Mouse (Mus musculus): ENCODE measurements around the gene Sema3e. TPM values are rescaled to one million over a fixed set of nuclear protein-coding genes. Genes with fewer than 3 reads are reported as not detected.

Gene Sema3e
- total and polyA plus RNA-seq, 3 experiments, result not detected

GRCm38 (mm10) chr5:13983608-13984007 lies 41.5 kb upstream of the Sema3e start:
- H3K4me3 ChIP-seq (replicated peaks in 1 of 3; ENCODE audit: low read depth in 2 of 3, low read length in 2 of 3, poor library complexity in 1 of 3), result no peak overlapping the region
- in situ Hi-C loops (cut with MboI; ENCODE audit: low pct_ligation_motif_present, low pct_unique_long_range_greater_than_20kb, low sequenced_read_pairs), result no loop called here
- TF ChIP-seq RAD21 (IDR thresholded peaks at IDR 0.05; ENCODE audit: low read depth, low read length) (no peak), MAZ (IDR thresholded peaks at IDR 0.05; ENCODE audit: low read depth, low read length) (no peak), JUN (IDR thresholded peaks at IDR 0.05; ENCODE audit: insufficient read depth, low read depth, low read length) (no peak), TBP (conservative IDR thresholded peaks at IDR 0.05; ENCODE audit: low read depth, low read length) (no peak), MEF2A (IDR thresholded peaks at IDR 0.05; ENCODE audit: borderline replicate concordance, low read depth, low read length) (no peak), IRF4 (IDR thresholded peaks at IDR 0.05; ENCODE audit: low read depth, low read length) (no peak), KAT2A (IDR thresholded peaks at IDR 0.05; ENCODE audit: insufficient replicate concordance, low read length) (no peak), CHD1 (IDR thresholded peaks at IDR 0.05; ENCODE audit: low read depth, low read length) (no peak), ZMIZ1 (IDR thresholded peaks at IDR 0.05; ENCODE audit: low read depth, low read length) (no peak), GABPA (IDR thresholded peaks at IDR 0.05; ENCODE audit: insufficient replicate concordance, low read depth, low read length) (no peak), BHLHE40 (IDR thresholded peaks at IDR 0.05; ENCODE audit: low read depth, low read length) (no peak), E2F4 (IDR thresholded peaks at IDR 0.05; ENCODE audit: insufficient replicate concordance, low read depth, low read length) (no peak), USF1 (IDR thresholded peaks at IDR 0.05; ENCODE audit: low read depth, low read length) (no peak), PAX5 (IDR thresholded peaks at IDR 0.05; ENCODE audit: low read length) (no peak), ETS1 (conservative IDR thresholded peaks at IDR 0.05; ENCODE audit: low read depth, low read length) (no peak), ZKSCAN1 (IDR thresholded peaks at IDR 0.05; ENCODE audit: borderline replicate concordance, low read depth, low read length) (no peak), MXI1 (IDR thresholded peaks at IDR 0.05; ENCODE audit: low read depth, low read length) (no peak), TCF12 (IDR thresholded peaks at IDR 0.05; ENCODE audit: low read depth, low read length) (no peak), UBTF (IDR thresholded peaks at IDR 0.05; ENCODE audit: low read depth, low read length) (no peak), NELFE (IDR thresholded peaks at IDR 0.05; ENCODE audit: low read depth, low read length) (no peak)
- H3K9ac ChIP-seq (ENCODE audit: insufficient read depth, low read depth), result no peak overlapping the region
- H3K27me3 ChIP-seq (replicated peaks), result no peaks in the 10 kb centered on the region
- H3K79me2 ChIP-seq (replicated peaks; ENCODE audit: control insufficient read depth, extremely low read depth, insufficient read depth, poor library complexity, severe bottlenecking), result no peaks in the 10 kb centered on the region
- no peak overlapping the region for H3K4me2 ChIP-seq (ENCODE audit: insufficient read depth, low read depth, poor library complexity, severe bottlenecking)
- H3K9me3 ChIP-seq (replicated peaks; ENCODE audit: low read length), result peaks cover 40% of the 10 kb centered on the region
- H3K36me3 ChIP-seq (replicated peaks in 1 of 2; ENCODE audit: control insufficient read depth in 1 of 2, insufficient read depth in 1 of 2, low read length in 1 of 2), result no peaks in the 10 kb centered on the region
- no peak overlapping the region for H3K27ac ChIP-seq (ENCODE audit: insufficient read depth, low read depth)
- no peak for DNase-seq (ENCODE audit: extremely low read depth)
- no peaks in the 10 kb centered on the region for H3K4me1 ChIP-seq (ENCODE audit: control insufficient read depth in 1 of 2, insufficient read depth in 2 of 2)
- dilution Hi-C loops (cut with MboI; ENCODE audit: extremely low pct_ligation_motif_present, extremely low pct_unique_long_range_greater_than_20kb, low sequenced_read_pairs), result no loop called here

DNA sequence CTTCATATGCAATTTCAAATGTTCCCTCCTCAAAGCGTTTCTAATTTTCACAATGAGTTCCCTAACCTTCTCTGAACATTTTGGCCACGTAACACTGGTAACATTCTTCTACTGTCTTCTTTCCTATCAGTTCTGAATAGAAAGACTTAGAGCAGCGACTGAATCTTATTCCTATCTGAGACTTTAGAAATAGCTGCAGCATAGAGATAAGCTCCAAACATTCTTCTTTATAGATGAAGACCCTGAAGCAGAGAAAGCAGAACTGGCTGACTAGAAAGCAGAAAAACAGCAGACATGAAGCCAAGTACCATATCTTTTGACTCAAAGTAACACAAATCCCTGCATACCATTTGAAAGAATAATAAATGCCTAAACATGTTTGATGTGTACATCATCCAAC lies 39.4 kb upstream of the Sema3e start:
- DNase-seq (ENCODE audit: extremely low read depth), result no peak
- in situ Hi-C loops (cut with MboI; ENCODE audit: low pct_ligation_motif_present, low pct_unique_long_range_greater_than_20kb, low sequenced_read_pairs) (no loop called here), dilution Hi-C loops (cut with MboI; ENCODE audit: extremely low pct_ligation_motif_present, extremely low pct_unique_long_range_greater_than_20kb, low sequenced_read_pairs) (no loop called here)
- Histone ChIP-seq H3K36me3 (replicated peaks in 1 of 2; ENCODE audit: control insufficient read depth in 1 of 2, insufficient read depth in 1 of 2, low read length in 1 of 2) (no peaks in the 10 kb centered on the region), H3K4me1 (ENCODE audit: control insufficient read depth in 1 of 2, insufficient read depth in 2 of 2) (no peaks in the 10 kb centered on the region), H3K9me3 (replicated peaks; ENCODE audit: low read length) (peaks cover 36% of the 10 kb centered on the region), H3K27me3 (replicated peaks) (no peaks in the 10 kb centered on the region), H3K4me2 (ENCODE audit: insufficient read depth, low read depth, poor library complexity, severe bottlenecking) (no peak overlapping the region), H3K27ac (ENCODE audit: insufficient read depth, low read depth) (no peak overlapping the region), H3K79me2 (replicated peaks; ENCODE audit: control insufficient read depth, extremely low read depth, insufficient read depth, poor library complexity, severe bottlenecking) (no peaks in the 10 kb centered on the region), H3K4me3 (replicated peaks in 1 of 3; ENCODE audit: low read depth in 2 of 3, low read length in 2 of 3, poor library complexity in 1 of 3) (no peak overlapping the region), H3K9ac (ENCODE audit: insufficient read depth, low read depth) (no peak overlapping the region)
- TF ChIP-seq PAX5 (IDR thresholded peaks at IDR 0.05; ENCODE audit: low read length), result no peak
- TF ChIP-seq RAD21 (IDR thresholded peaks at IDR 0.05; ENCODE audit: low read depth, low read length), result no peak
- no peak for TF ChIP-seq TBP (conservative IDR thresholded peaks at IDR 0.05; ENCODE audit: low read depth, low read length)
- TF ChIP-seq CHD2 (IDR thresholded peaks at IDR 0.05; ENCODE audit: low read length), result no peak
- no peak for TF ChIP-seq CHD1 (IDR thresholded peaks at IDR 0.05; ENCODE audit: low read depth, low read length)

All from CH12.LX (cell line).